Mouse (Mus musculus): Measurements from ENCODE around the gene Dcst1. TPM values are rescaled to one million over a fixed set of nuclear protein-coding genes. Genes with fewer than 3 reads are reported as not detected.
A peak's percentile ranks its signal among the peaks of the same experiment; 100 is the strongest.

Gene Dcst1
- total RNA-seq, 2 experiments from 2014 or later = not detected

DNA sequence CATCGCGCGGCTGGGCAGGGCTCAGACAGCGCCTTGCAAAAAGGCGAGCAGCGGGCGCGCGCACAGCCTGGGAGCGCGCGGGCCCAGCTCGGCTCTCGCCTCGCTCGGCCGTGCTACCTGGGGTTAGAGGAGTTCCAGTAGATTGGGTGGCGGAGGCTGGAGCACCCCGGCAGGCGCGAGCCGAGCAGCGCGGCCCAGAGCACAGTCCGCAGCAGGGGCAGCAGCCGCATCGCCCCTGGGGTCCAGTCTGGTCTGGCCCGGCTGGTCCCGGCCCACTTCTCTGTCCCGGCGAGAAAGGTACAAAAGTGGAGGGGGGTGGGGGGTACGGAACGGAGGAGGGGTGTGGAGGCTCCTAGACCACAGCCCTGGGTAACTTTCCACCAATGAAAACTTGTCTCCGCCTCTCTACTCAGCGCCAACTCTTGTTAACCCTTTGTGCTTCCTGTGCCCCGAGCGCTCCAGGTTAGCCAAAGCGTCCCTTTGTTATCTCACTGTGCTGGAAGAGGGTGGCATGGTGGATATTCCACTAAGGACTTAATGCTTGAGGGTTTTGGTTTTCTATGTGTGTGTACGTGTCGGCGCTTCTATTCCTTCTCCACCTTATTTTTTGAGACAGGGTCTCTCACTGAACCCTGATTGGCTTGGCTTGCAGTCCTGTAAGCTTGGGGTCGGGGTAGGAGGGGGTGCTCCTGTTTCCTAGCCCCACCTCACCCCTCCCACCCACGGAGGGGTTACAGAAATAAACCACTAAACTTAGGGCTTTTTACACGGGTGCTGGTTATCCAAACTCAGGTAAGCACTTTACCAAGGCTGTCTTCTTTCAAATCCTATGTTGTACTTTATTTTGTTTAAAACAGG, 27.1 kb downstream of the Dcst1 start, which contains the start of gene Efna4:
TSS of gene Efna4 (minus strand) at position 308 of the 858 bp plus-strand sequence.
- peak; percentile 29 for ATAC-seq (replicated peaks; ENCODE audit: poor library complexity, severe bottlenecking)

DNA sequence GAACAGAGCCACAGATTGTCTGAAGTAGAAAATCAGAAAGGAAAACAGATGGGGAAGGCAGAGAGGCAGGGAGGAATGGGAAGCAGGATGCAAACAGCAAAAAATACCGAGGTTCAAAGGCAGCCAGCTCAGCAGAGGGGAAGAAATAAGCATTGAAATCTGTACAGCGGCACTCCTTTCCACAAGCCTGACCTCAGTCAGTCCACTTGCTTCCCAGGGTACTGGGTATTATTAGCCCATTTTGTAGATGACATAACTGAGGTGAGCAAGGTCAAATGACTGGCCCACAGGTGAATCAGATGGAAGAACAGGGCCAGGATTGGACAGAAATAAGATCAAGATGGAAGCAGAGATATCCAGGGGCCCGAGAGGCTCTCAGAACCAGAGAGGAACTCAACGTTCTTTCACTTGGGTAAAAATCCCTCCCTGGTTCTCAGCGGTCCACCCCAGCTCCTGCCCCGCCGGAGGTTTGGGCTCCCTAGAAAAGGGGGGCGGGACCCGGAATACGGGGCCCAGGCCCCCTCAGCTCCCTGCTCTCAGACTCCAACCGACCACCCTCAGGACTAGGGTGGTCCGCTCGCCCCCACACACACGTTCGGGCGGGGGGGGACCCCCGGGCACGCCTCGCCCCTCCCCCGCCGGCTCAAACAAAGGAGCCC, 27.9 kb downstream of the Dcst1 start:
- no peak for ATAC-seq (replicated peaks; ENCODE audit: poor library complexity, severe bottlenecking)

DNA sequence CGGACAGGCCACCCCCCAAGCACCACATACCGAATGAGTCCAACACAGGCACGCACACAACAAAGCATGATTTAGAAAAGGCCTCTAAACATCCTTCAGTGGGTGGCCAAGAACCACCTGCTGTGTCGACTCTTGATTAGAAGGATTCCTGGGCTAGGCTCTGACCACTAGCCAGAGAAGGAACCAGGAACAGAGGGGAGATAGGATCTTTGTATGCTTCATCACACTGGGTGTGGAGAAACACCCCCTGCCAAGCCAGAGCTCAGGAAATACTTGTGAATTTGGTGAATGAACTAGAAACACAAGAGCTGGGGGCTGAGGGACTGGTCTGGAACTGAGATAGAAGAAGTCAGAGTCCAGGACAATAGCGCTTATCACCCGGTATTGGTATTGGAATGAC, 28.5 kb downstream of the Dcst1 start:
- no peak for ATAC-seq (replicated peaks; ENCODE audit: poor library complexity, severe bottlenecking)

DNA sequence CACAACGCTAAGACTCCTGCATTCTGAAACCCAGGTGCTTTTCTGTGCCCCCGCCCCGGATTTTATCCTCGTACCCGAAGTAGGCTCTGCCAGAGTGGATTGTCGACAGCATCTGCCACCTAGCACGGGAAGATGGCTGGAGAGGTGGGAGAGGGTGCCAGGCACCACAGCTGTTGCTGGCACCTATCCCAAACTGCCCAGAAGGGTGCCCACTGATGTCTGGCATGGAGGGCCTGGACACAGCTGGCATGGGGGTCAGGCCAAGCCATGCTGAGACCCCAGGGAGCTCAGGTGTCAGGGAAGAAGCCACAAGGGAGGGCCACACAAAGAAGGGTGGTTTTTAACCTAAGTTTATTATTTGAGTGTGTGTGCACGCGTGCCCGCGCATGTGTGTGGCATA, 32.0 kb downstream of the Dcst1 start:
- ATAC-seq (replicated peaks; ENCODE audit: poor library complexity, severe bottlenecking) = no peak

DNA sequence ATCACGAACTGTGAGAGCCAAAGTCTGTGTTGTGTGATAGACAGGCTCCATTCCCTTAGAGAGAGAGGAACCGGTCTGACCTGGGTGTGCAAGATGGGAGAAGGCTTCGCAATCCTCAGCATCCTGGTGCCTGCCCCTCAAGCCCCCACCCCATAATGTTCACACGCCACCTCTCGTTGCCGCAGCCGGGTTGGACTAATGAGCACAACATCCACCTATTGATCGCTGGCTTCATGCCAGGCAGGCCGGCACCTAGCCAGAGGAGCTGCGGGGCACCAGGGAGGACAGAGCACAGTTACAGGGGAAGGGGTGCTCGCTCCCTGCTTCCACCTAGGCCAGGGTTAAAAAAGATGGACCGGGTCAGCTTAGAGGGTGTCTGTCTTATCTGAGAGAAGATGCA, 32.6 kb downstream of the Dcst1 start:
- ATAC-seq (replicated peaks; ENCODE audit: poor library complexity, severe bottlenecking) = no peak

DNA sequence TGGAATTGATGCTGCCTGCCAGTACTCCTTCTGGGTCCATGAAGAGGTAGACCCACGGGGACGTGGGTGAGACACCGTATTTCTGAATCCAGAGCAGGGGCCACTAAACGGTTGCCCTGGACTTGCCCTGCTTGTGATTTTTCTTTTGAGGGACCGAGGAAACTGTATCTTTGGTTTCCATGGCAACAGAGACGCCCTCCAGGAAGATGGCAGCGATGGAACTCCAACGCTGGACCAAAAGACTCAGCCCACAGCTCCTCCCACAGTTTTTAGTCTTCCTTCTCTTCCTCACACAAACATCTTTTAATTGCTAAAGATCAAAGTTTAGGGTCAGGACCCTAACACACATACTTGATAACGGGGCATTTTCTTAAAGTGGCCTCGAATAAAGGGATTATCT, 33.0 kb downstream of the Dcst1 start:
- ATAC-seq (replicated peaks; ENCODE audit: poor library complexity, severe bottlenecking) = no peak

DNA sequence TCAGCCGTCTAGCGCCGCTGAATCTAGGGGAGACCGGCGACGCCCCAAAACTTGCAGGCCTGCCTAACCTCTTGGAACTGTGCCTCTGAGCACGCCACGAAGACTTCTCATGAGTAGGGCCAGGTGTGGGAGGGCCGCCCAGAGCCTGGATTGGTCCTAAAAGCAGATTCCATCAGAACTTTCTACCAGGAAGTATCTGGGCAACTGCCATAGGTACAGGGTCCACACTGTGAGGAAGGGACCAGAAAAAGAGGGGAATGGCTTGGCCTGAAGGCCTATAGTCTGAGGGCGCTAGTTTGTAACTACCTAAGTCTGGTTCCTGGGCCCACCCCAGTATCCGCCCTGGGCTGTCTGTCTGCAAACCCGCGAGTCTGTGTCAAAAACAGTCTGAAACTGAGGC, 33.5 kb downstream of the Dcst1 start:
- no peak for ATAC-seq (replicated peaks; ENCODE audit: poor library complexity, severe bottlenecking)

DNA sequence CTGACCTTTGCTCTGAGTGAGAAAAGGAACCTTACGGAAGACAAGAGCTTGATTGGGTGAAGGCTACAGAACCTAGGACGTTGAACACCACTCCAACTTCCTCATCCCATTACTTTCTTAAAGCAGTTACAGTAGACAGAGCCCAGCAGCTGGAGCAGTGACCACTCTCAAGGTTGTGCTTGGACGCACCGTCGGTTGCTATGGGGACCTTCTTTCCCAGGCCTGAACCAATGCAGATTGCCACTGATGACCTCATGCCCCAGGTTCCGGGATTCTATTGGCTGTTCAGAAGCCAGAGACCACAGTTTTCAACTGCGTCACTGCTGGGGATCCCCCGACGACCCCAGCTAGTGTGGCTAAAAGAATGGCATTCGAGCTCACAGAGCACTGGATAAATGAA, 34.1 kb downstream of the Dcst1 start:
- peak; percentile 66 for ATAC-seq (replicated peaks; ENCODE audit: poor library complexity, severe bottlenecking)

DNA sequence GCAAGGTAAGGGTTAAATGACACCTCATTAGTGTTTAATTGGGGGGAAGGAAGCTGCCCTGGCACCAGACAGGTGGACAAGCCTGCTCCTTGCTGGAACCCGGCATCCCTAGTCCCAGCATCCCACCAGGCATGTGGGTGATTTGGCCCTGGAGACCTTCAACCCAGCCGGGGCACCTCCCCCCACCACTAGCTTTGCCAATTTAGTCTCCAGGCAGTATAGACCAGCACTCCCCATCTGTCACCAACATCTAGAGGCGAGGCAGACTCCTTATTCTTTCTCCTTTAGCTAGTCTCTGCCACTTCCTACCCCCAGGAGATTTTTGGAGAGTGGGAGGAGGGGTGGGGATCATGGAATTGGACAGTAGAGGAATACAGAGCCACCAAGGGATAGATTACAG, 34.7 kb downstream of the Dcst1 start:
- no peak for ATAC-seq (replicated peaks; ENCODE audit: poor library complexity, severe bottlenecking)

DNA sequence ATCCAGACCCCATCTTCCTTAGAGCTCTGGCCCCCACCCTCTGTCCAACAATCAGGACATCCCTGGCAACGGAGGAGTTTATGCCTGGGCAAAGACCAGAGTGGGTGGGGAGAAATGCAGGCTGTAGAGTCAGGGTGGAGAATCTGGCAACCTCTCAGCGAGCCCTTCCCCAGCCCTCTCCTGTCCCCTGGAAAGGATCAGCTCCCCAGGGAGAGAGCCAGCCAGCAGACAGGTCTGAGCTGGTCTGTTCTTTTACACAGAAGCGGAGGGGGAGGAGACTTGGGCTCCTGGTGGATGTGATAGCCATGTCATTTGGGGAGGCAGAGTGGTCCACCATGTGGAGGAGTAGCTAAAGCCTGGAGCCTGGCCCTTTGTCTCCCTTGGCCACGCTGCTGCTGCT, 36.4 kb downstream of the Dcst1 start:
- no peak for ATAC-seq (replicated peaks; ENCODE audit: poor library complexity, severe bottlenecking)

DNA sequence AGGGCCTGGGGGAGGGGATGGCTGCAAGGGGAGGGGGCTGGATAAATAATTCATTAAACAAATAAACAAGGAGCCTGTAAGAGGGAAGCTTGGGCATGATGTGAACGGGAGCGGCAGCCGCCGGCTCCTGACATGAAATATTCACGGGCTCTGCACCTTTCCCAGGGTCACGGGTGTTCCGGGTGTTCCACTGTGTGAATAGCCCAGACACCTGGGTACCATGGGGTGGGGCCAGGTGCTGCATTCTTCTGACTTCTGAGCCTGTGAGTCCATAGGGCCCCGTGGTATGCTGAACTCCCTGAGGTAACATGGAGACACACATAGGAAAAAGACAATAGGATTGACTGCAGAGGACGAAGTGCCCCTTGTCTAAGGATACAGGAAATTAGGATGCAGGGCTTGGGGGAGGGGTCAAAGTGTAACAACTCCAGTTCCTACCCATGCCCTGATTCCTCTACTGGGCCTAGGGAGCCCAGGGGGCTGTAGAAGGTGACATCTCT, 37.6 kb downstream of the Dcst1 start:
- no peak for ATAC-seq (replicated peaks; ENCODE audit: poor library complexity, severe bottlenecking)

DNA sequence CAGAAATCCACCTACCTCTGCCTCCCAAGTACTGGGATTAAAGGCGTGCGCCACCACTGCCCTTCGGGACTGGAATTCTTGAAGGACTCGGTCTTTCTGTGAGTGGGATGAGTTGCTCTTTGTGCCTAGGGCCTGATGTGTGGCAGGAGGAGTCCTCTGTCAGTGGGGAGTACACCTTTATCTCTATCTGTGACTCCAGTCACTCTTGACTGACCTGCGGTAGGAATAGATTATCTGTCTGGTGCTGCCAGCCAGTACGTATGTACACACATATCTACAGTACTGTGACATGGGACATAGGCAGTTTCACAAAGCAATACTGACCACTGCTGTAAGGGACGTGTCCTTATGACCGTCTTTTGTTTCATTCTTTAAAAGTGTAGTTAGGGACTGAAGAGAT, 39.2 kb downstream of the Dcst1 start:
- no peak for ATAC-seq (replicated peaks; ENCODE audit: poor library complexity, severe bottlenecking)

DNA sequence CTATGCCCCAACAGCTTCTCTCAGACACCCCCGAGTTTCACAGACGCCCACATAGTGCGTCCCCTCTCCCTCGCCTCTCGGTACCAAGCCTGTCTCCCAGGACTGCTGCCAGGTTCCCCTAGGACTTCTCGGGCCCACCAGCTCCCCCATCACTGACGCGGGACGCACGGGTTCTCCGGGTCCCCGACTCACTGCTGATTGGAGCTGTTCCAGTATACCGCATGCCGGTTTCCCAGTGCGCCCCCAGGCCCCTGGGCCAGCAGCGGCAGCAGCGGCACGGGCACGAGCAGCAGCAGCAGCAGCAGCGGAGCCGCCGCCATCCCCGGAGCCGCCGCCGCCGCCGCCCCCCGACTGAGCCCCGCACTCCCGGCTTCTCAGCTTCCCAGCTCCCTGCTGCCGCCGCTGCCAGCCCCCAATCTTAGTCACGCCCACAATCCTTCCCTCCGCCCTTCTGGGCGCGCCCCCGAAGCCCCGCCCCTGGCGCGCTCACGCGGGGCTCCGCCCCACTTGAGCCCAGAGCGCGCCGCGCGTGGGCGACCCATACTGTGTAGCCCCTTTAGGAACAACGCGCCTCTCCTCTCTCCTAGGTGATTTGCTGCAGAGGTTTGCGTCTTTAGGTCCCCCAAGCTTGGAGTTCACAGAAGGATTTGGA, 42.4 kb downstream of the Dcst1 start, which contains the start of gene Efna3:
TSS of gene Efna3 (minus strand) at position 452 of the 652 bp plus-strand sequence.
- ATAC-seq (replicated peaks; ENCODE audit: poor library complexity, severe bottlenecking) = peak; percentile 50

DNA sequence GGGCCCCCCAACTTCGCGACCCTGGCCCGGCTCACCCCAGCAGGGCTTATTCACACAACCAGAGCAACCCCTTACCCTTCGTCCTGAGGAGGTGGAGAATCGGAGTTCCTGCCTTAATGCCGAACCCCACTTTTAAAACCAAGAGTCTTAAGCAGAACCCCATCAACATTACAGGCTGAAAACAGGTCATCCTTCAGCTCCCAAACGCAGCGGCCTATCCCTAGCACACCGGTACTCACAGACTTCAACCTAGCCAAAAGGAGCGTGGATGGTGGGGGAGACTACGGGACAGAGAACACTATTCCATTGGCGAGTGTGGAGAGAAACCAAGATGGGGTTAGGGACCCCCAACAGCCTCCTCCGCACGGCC, 42.9 kb downstream of the Dcst1 start:
- ATAC-seq (replicated peaks; ENCODE audit: poor library complexity, severe bottlenecking) = no peak

DNA sequence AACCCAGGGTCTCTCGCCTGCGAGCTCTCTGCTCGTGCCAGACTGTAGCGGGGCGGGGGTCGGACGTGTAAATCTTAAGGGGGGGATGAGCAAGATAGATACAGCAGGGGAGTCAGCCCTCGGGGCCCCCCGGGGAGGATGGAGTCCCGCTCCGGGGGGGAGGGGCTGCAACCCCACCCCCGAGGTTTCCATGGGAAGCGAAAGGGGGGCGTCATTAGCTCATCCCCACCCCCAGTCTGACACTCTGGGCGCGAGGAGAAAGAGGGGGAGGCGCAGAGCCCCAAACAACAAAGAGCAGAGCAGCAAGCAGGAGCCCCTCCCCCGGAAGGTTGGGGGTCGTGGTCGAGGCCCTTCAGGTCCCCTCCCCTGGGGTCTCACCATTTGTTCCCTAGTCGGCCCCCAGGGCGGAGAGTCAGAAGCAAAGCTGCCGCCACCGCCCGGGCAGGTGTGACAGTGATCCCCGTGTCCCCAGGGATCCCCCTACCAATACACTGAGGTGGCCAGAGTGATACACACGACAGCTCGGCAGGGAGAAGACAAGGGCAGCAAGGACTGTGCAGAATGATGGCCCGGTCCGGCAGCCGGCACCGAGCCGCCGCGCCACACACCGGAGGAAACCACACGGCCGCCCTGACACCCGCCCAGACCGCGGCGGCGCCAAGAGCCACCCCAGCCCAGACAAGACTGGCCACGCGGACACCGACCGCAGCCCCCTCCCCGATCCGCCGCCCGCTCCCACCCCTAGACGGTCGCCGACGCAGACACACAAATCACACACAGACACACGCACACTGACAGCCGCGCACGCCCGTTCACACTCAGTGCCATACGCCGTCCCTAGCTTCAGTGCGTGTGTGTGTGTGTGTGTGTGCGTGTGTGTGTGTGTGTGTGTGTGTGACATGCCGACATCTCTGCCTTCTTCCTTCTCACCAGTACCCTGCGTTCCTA, 43.6 kb downstream of the Dcst1 start:
- 0 out of 2 replicates have a peak, but pooled peaks have one; percentile 8 for ATAC-seq (replicated peaks; ENCODE audit: poor library complexity, severe bottlenecking)

DNA sequence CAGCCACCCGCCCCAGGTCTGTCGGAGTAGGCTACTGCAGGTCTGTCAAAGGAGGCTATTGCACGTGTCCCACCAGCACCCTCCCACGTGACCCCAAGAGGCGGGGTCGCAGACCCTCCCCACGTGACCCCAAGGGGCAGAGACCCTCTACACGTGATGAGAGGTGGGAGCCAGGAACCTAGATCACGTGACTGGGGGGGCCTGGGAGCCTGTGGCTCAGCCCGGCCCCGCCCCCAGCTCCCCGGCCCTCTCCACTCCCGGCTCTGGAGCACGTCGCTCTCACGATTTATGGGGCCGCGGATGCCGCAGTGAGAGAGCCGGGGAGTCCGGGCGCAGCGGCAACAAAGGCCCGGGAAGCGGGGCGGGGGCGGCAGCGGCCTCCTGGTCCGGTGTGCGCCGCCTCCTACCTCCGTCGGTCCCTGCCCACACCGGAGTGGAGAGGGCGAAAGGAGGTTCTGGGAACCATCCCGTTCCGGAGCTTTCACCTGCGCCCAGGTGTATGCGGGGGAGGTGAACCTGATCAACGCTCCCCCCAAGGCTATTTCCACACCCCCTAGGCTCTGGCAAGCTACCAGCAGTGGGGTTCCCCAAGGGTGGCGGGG, 44.4 kb downstream of the Dcst1 start:
- 0 out of 2 replicates have a peak, but pooled peaks have one; percentile 12 for ATAC-seq (replicated peaks; ENCODE audit: poor library complexity, severe bottlenecking)

DNA sequence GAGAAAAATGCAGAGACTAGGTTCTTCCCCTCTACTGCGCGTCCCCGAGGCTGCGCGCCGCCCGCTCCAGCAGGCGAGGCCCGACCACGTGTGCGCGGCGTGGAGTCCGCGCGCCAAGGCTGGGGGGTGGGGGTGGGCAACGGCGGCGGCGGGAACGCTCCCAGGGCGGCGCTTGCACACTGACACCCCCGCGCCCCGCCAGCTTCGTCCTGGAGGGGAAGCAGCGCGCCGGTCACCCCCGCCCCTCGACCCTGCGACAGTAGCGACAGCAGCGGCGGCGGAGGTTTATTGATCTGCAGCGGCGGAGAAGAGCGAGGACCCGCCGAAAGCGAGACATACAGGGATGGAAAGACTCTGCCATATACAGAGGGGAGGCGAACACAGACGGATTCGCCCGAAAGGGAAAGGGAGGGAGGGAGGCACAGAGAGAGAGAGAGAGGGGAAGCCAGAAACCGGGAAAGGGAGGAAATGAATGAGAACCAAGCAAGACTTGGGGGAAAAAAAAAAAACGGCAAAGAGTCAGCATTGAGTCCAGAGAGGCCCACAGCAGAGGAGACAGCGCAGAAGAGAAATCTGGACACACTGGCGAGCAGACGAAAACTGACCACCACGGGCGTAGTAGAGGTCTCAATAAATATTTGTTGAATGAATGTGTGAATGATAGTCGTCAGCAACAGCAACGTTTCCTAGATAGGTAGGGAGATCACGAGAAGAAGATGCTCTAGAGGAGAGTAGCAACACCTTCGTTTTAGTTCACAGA, 45.3 kb downstream of the Dcst1 start:
- ATAC-seq (replicated peaks; ENCODE audit: poor library complexity, severe bottlenecking) = 0 out of 2 replicates have a peak, but pooled peaks have one; percentile 13

DNA sequence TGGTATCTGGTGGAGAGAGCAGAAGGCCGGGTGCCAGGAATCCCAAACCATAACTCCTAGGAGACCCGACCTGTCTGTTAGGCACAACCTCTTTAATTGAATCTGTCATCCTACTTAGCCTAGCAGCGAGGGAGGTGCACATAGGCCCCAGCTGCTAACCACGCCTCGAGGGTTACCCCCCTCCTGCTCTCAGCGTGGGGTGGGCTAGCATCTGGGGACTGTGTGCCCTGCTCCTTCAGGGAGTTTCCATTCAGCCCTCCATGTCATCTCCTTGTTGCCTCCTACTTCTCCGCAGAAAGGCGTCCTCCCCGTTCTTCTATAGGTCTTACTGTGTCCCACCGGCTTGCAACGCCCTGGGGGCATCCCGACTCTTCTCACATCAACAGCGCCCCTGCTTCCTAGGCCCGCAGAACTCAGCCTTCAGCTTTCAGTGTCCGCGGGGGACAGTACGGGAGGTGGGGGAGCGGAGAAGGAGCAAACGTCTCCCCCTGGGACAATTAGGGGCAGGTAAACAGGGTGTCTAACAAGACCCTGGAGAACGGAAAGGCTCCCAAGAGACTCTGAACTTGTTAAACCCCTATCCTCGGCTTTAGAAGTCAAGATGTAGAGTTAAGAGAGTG, 46.0 kb downstream of the Dcst1 start:
- ATAC-seq (replicated peaks; ENCODE audit: poor library complexity, severe bottlenecking) = no peak

Measured in granulocyte monocyte progenitor cell, adult 5-6 weeks (primary cell).